In the genomic region with DNA sequence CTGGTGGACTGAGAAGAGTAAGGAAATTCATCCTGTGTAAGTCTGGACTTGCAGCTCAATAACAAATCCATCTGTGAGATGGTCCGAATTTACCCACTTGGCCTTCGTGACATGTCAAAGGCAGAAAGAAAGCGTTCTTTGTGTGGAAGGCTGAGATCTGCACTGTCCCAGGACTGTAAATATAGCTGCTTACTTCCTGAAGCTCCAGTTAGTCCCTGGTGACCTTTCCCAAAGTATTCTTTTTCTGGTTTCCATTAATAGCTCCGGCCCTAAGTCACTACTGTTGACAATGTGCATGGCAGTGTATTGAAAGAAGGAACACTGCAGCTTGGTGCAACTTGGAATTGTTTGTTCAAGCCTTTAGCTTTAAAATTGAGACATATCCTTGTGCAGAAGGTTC, we compare ENCODE assay signal across 20 mouse cellular contexts.
DNase-seq lines count a peak whose midpoint lies in the region; ATAC-seq and TF ChIP-seq lines count a peak whose summit lies in the region.
"Had no signal": no experiment of that assay in that cellular context is flagged by ENCODE, and none has a peak within 500 bp of the region (broad histone marks: within the 10 kb centered on the region; RNA-seq: fewer than 3 reads in every experiment).

No protein-coding gene starts in this region.

- H3K4me1 ChIP-seq in heart, embryonic 10.5 days = peaks cover 20% of the 10 kb centered on the region
- H3K4me1 ChIP-seq in midbrain, postnatal 0 days (ENCODE audit: insufficient read depth, low read length) = no peaks in the 10 kb centered on the region
- H3K4me1 ChIP-seq: midbrain, embryonic 12.5 days; neural tube, embryonic 15.5 days had no signal

- DNase-seq in embryo, embryonic 10 days (ENCODE audit: low spot score) = peak; percentile 8
- DNase-seq in embryo, embryonic 9.5 days (ENCODE audit: extremely low spot score) = no peak
- DNase-seq in heart, embryonic 10.5 days (ENCODE audit: low spot score) = no peak
- DNase-seq in heart, postnatal 14 days = no peak
- peak; percentile 8 for DNase-seq in testis, postnatal 10 days (ENCODE audit: low spot score)
- no peak for DNase-seq in testis, postnatal 14 days (ENCODE audit: low spot score)
- no peak for DNase-seq in midbrain, postnatal 0 days (ENCODE audit: low spot score)
- DNase-seq in lung, postnatal 25 days (ENCODE audit: low spot score) = no peak
- DNase-seq: cerebellum, postnatal 10 days; forebrain, postnatal 0 days; gastrocnemius, postnatal 14 days; kidney, adult 9 months; layer of hippocampus, postnatal 36 days; left cerebral cortex, postnatal 4 days; right cerebral cortex, postnatal 25 days had no signal

- no peak for ATAC-seq in midbrain, postnatal 0 days (ENCODE audit: low FRiP score)
- ATAC-seq: CD4-positive, CD25-positive, alpha-beta regulatory T cell, adult 4 months; forebrain, postnatal 0 days; hindbrain, postnatal 0 days had no signal

- TF ChIP-seq CTCF in midbrain, postnatal 0 days (IDR thresholded peaks at IDR 0.05) = no peak

- intact Hi-C loops in heart, postnatal 14 days (cut with DNase I) = no loop called here

- WGBS in heart, embryonic 10.5 days = 66% methylated on average over 4 of the region's 4 CpGs
- WGBS in midbrain, postnatal 0 days = 82% methylated on average over 4 of the region's 4 CpGs

- H3K4me3 ChIP-seq in heart, embryonic 10.5 days = no peak overlapping the region
- H3K4me3 ChIP-seq in midbrain, postnatal 0 days (ENCODE audit: low read depth, low read length) = no peak overlapping the region
- H3K4me3 ChIP-seq: midbrain, embryonic 12.5 days; neural tube, embryonic 15.5 days had no signal

- 0 out of 2 replicates have a peak overlapping the region, but pooled peaks have one; percentile 42 for H3K27ac ChIP-seq in heart, embryonic 10.5 days
- H3K27ac ChIP-seq in midbrain, postnatal 0 days (ENCODE audit: low read depth, low read length) = no peak overlapping the region
- H3K27ac ChIP-seq: hindbrain, postnatal 0 days; midbrain, embryonic 12.5 days; neural tube, embryonic 15.5 days had no signal

- H3K9ac ChIP-seq in midbrain, postnatal 0 days (replicated peaks; ENCODE audit: low read length, poor library complexity, severe bottlenecking) = no peak overlapping the region
- H3K9ac ChIP-seq: forebrain, postnatal 0 days; midbrain, embryonic 12.5 days; neural tube, embryonic 15.5 days had no signal

- no peaks in the 10 kb centered on the region for H3K36me3 ChIP-seq in heart, embryonic 10.5 days
- H3K36me3 ChIP-seq in midbrain, postnatal 0 days (ENCODE audit: insufficient read depth, low read length) = no peaks in the 10 kb centered on the region
- H3K36me3 ChIP-seq: G1E; midbrain, embryonic 12.5 days; neural tube, embryonic 15.5 days had no signal

- H3K9me3 ChIP-seq in heart, embryonic 10.5 days = no peaks in the 10 kb centered on the region
- no peaks in the 10 kb centered on the region for H3K9me3 ChIP-seq in midbrain, postnatal 0 days (ENCODE audit: low read length)
- H3K9me3 ChIP-seq: G1E; midbrain, embryonic 12.5 days; neural tube, embryonic 15.5 days had no signal

- no peaks in the 10 kb centered on the region for H3K27me3 ChIP-seq in heart, embryonic 10.5 days (ENCODE audit: insufficient read depth, poor library complexity, severe bottlenecking)
- H3K27me3 ChIP-seq in midbrain, postnatal 0 days (ENCODE audit: insufficient read depth, low read length) = no peaks in the 10 kb centered on the region
- H3K27me3 ChIP-seq: midbrain, embryonic 12.5 days; neural tube, embryonic 15.5 days had no signal

- no peak overlapping the region for H3K4me2 ChIP-seq in midbrain, postnatal 0 days (ENCODE audit: low read depth, low read length, poor library complexity, severe bottlenecking)
- H3K4me2 ChIP-seq: midbrain, embryonic 12.5 days; neural tube, embryonic 15.5 days had no signal

Comparison
In these comparisons a context has a peak if more than half of its experiments do, and no peak if none do; other contexts are left out.
1. DNase-seq: peak in embryo, embryonic 10 days (single experiment) and testis, postnatal 10 days (single experiment); none in embryo, embryonic 9.5 days (single experiment), heart, embryonic 10.5 days (single experiment), heart, postnatal 14 days (0 of 2), testis, postnatal 14 days (single experiment), midbrain, postnatal 0 days (single experiment) and lung, postnatal 25 days (single experiment).